In genomic region chr11:35664991-35665390, GRCm38 (mm10) we compare ENCODE assay signal across 8 mouse cellular contexts.
DNase-seq lines count a peak whose midpoint lies in the region; ATAC-seq lines count a peak whose summit lies in the region.
"Had no signal": no experiment of that assay in that cellular context is flagged by ENCODE, and none has a peak within 500 bp of the region (broad histone marks: within the 10 kb centered on the region; RNA-seq: fewer than 3 reads in every experiment).

No protein-coding gene starts in this region.

- no peak overlapping the region for H3K4me2 ChIP-seq in forebrain, embryonic 13.5 days
- H3K4me2 ChIP-seq in kidney, embryonic 14.5 days (replicated peaks; ENCODE audit: low read depth, low read length): no peak overlapping the region
- H3K4me2 ChIP-seq in midbrain, embryonic 16.5 days (ENCODE audit: low read length): no peak overlapping the region
- H3K4me2 ChIP-seq: liver, embryonic 15.5 days had no signal

- peak; percentile 12 for DNase-seq in thymus, postnatal 4 days
- no peak for DNase-seq in thymus, postnatal 36 days
- peak; percentile 70 for DNase-seq in cerebellum, adult 11 months
- no peak for DNase-seq in spleen, postnatal 10 days (ENCODE audit: low spot score in 2 of 2)

- peaks cover 8% of the 10 kb centered on the region for H3K4me1 ChIP-seq in forebrain, embryonic 13.5 days
- H3K4me1 ChIP-seq in kidney, embryonic 14.5 days (ENCODE audit: control insufficient read depth, insufficient read depth, low read length): no peaks in the 10 kb centered on the region
- no peaks in the 10 kb centered on the region for H3K4me1 ChIP-seq in midbrain, embryonic 16.5 days (ENCODE audit: control insufficient read depth, insufficient read depth, low read length)
- H3K4me1 ChIP-seq: liver, embryonic 15.5 days had no signal

- peak; percentile 71 for ATAC-seq in forebrain, embryonic 13.5 days
- peak; percentile 61 for ATAC-seq in kidney, embryonic 14.5 days (ENCODE audit: low FRiP score, low TSS enrichment)
- ATAC-seq in midbrain, embryonic 16.5 days: peak; percentile 70

- no peaks in the 10 kb centered on the region for H3K36me3 ChIP-seq in forebrain, embryonic 13.5 days (ENCODE audit: poor library complexity, severe bottlenecking)
- H3K36me3 ChIP-seq in kidney, embryonic 14.5 days (ENCODE audit: control insufficient read depth, insufficient read depth, low read length): no peaks in the 10 kb centered on the region; the same call in 1 of the 2 replicates
- no peaks in the 10 kb centered on the region for H3K36me3 ChIP-seq in midbrain, embryonic 16.5 days (ENCODE audit: control insufficient read depth, insufficient read depth, low read length)
- H3K36me3 ChIP-seq: liver, embryonic 15.5 days had no signal

- H3K9ac ChIP-seq in forebrain, embryonic 13.5 days: no peak overlapping the region
- H3K9ac ChIP-seq in kidney, embryonic 14.5 days (ENCODE audit: low read depth, low read length): no peak overlapping the region
- no peak overlapping the region for H3K9ac ChIP-seq in midbrain, embryonic 16.5 days (ENCODE audit: low read depth, low read length)
- H3K9ac ChIP-seq: liver, embryonic 15.5 days had no signal

- WGBS in forebrain, embryonic 13.5 days: 41% methylated on average over 5 of the region's 5 CpGs
- 44% methylated on average over 5 of the region's 5 CpGs for WGBS in kidney, embryonic 14.5 days
- WGBS in midbrain, embryonic 16.5 days: 40% methylated on average over 5 of the region's 5 CpGs

- H3K27ac ChIP-seq in forebrain, embryonic 13.5 days: no peak overlapping the region
- H3K27ac ChIP-seq in kidney, embryonic 14.5 days (ENCODE audit: low read depth, low read length): no peak overlapping the region
- no peak overlapping the region for H3K27ac ChIP-seq in midbrain, embryonic 16.5 days (ENCODE audit: low read length)
- H3K27ac ChIP-seq: liver, embryonic 15.5 days had no signal

- no peak overlapping the region for H3K4me3 ChIP-seq in forebrain, embryonic 13.5 days
- H3K4me3 ChIP-seq in kidney, embryonic 14.5 days (ENCODE audit: low read length): no peak overlapping the region
- H3K4me3 ChIP-seq in midbrain, embryonic 16.5 days (ENCODE audit: low read depth, low read length): no peak overlapping the region
- H3K4me3 ChIP-seq: liver, embryonic 15.5 days had no signal

- H3K9me3 ChIP-seq in forebrain, embryonic 13.5 days (replicated peaks): no peaks in the 10 kb centered on the region
- H3K9me3 ChIP-seq in kidney, embryonic 14.5 days (ENCODE audit: control insufficient read depth, low read length): no peaks in the 10 kb centered on the region
- no peaks in the 10 kb centered on the region for H3K9me3 ChIP-seq in midbrain, embryonic 16.5 days (replicated peaks; ENCODE audit: control insufficient read depth, low read length, poor library complexity, severe bottlenecking)
- H3K9me3 ChIP-seq: liver, embryonic 15.5 days had no signal

- peaks cover 86% of the 10 kb centered on the region for H3K27me3 ChIP-seq in forebrain, embryonic 13.5 days
- no peaks in the 10 kb centered on the region for H3K27me3 ChIP-seq in kidney, embryonic 14.5 days (ENCODE audit: control insufficient read depth, insufficient read depth, low read length)
- peaks cover 6% of the 10 kb centered on the region for H3K27me3 ChIP-seq in midbrain, embryonic 16.5 days (ENCODE audit: control insufficient read depth, insufficient read depth, low read depth, low read length)
- H3K27me3 ChIP-seq: liver, embryonic 15.5 days had no signal

Comparison
In these comparisons a context has a peak if more than half of its experiments do, and no peak if none do; other contexts are left out.
1. DNase-seq: peak in thymus, postnatal 4 days (single experiment) and cerebellum, adult 11 months (single experiment); none in thymus, postnatal 36 days (0 of 2) and spleen, postnatal 10 days (0 of 2).
2. Peak in every context shown above with its lines, with median percentiles within 50 percentile points of each other: ATAC-seq.